In genomic region chr9:95749461-95749928, GRCm38 (mm10) we compare ENCODE assay signal across 7 mouse cellular contexts. TPM values are rescaled to one million over a fixed set of nuclear protein-coding genes. Genes with fewer than 3 reads are reported as not detected.
A peak's percentile ranks its signal among the peaks of the same experiment; 100 is the strongest.
DNase-seq lines count a peak whose midpoint lies in the region; ATAC-seq and TF ChIP-seq lines count a peak whose summit lies in the region.

No protein-coding gene starts in this region.

- peak; percentile 60 for ATAC-seq in heart, embryonic 14.5 days (ENCODE audit: insufficient number of reproducible peaks, insufficient read depth, low FRiP score, low read depth)
- ATAC-seq in stomach, embryonic 16.5 days (ENCODE audit: insufficient read depth, low FRiP score): peak; percentile 63

- DNase-seq in ES-E14 (ENCODE audit: low read depth, low spot score): peak; percentile 12
- no peak for DNase-seq in embryonic facial prominence, embryonic 10.5 days (ENCODE audit: low spot score)
- DNase-seq in kidney, postnatal 14 days: peak; percentile 20
- peak; percentile 12 for DNase-seq in lung, postnatal 10 days

- H3ac ChIP-seq in C2C12 (ENCODE audit: control insufficient read depth, insufficient read length, low read depth): peak overlapping the region; percentile 73

- peak overlapping the region; percentile 90 for H3K4me2 ChIP-seq in heart, embryonic 14.5 days (ENCODE audit: low read length)
- peak overlapping the region; percentile 94 for H3K4me2 ChIP-seq in stomach, embryonic 16.5 days (ENCODE audit: low read depth, low read length)

- H3K27me3 ChIP-seq in C2C12 (ENCODE audit: control insufficient read depth, insufficient read depth, insufficient read length): peaks cover 7% of the 10 kb centered on the region
- peaks cover 43% of the 10 kb centered on the region for H3K27me3 ChIP-seq in embryonic facial prominence, embryonic 10.5 days (replicated peaks; ENCODE audit: low read depth, poor library complexity, severe bottlenecking)
- H3K27me3 ChIP-seq in heart, embryonic 14.5 days (ENCODE audit: control insufficient read depth, insufficient read depth, low read length): peaks cover 12% of the 10 kb centered on the region
- H3K27me3 ChIP-seq in stomach, embryonic 16.5 days (ENCODE audit: control insufficient read depth, insufficient read depth, low read length): peaks cover 7% of the 10 kb centered on the region

- under 1% methylated on average over 34 of the region's 34 CpGs for WGBS in embryonic facial prominence, embryonic 10.5 days
- WGBS in heart, embryonic 14.5 days: under 1% methylated on average over 33 of the region's 34 CpGs
- WGBS in stomach, embryonic 16.5 days: 2% methylated on average over 34 of the region's 34 CpGs

- H3K9me3 ChIP-seq in ES-E14 (ENCODE audit: control insufficient read depth, insufficient read depth, low read depth, low read length): no peaks in the 10 kb centered on the region
- H3K9me3 ChIP-seq in embryonic facial prominence, embryonic 10.5 days: no peaks in the 10 kb centered on the region
- H3K9me3 ChIP-seq in heart, embryonic 14.5 days (ENCODE audit: control insufficient read depth, low read length): no peaks in the 10 kb centered on the region
- no peaks in the 10 kb centered on the region for H3K9me3 ChIP-seq in stomach, embryonic 16.5 days (replicated peaks; ENCODE audit: control insufficient read depth, low read length)

- no peaks in the 10 kb centered on the region for H3K79me3 ChIP-seq in C2C12 (ENCODE audit: low read depth)

- in situ Hi-C loops in ES-E14 (cut with MboI; ENCODE audit: low sequenced_read_pairs in 2 of 2, unreplicated experiment in 2 of 2): no loop called here

- no peak for TF ChIP-seq CTCF in C2C12 (IDR thresholded peaks at IDR 0.05; ENCODE audit: control insufficient read depth, insufficient read depth, insufficient read length)

- no peaks in the 10 kb centered on the region for H3K36me3 ChIP-seq in C2C12 (ENCODE audit: control insufficient read depth, insufficient read depth)
- no peaks in the 10 kb centered on the region for H3K36me3 ChIP-seq in ES-E14 (ENCODE audit: control insufficient read depth, insufficient read depth, low read length, poor library complexity, severe bottlenecking)
- H3K36me3 ChIP-seq in embryonic facial prominence, embryonic 10.5 days (replicated peaks): no peaks in the 10 kb centered on the region
- no peaks in the 10 kb centered on the region for H3K36me3 ChIP-seq in heart, embryonic 14.5 days (ENCODE audit: control insufficient read depth, insufficient read depth, low read length)
- no peaks in the 10 kb centered on the region for H3K36me3 ChIP-seq in stomach, embryonic 16.5 days (ENCODE audit: control insufficient read depth, insufficient read depth, low read length)

- H3K27ac ChIP-seq in ES-E14 (ENCODE audit: insufficient read depth, low read depth, low read length, poor library complexity, severe bottlenecking): no peak overlapping the region
- H3K27ac ChIP-seq in embryonic facial prominence, embryonic 10.5 days (replicated peaks): peak overlapping the region; percentile 84
- peak overlapping the region in 1 of 2 experiments; percentile 65; a peak in 1 of 4 replicates for H3K27ac ChIP-seq in heart, embryonic 14.5 days (replicated peaks in 1 of 2; ENCODE audit: control insufficient read depth in 1 of 2, insufficient read depth in 1 of 2, low read depth in 2 of 2, low read length in 2 of 2)
- H3K27ac ChIP-seq in stomach, embryonic 16.5 days (ENCODE audit: low read length): no peak overlapping the region

- H3K9ac ChIP-seq in ES-E14 (ENCODE audit: insufficient read depth, low read depth, low read length, poor library complexity, severe bottlenecking): peak overlapping the region; percentile 71
- peak overlapping the region; percentile 84 for H3K9ac ChIP-seq in heart, embryonic 14.5 days (ENCODE audit: low read length)
- H3K9ac ChIP-seq in stomach, embryonic 16.5 days (ENCODE audit: low read length): peak overlapping the region; percentile 89

- H3K4me3 ChIP-seq in C2C12 (ENCODE audit: insufficient read depth, poor library complexity, severe bottlenecking) (peak overlapping the region; percentile 34), ES-E14 (ENCODE audit: insufficient read depth in 1 of 2, low read depth in 1 of 2, low read length in 2 of 2, poor library complexity in 1 of 2, severe bottlenecking in 1 of 2) (peak overlapping the region; percentile 85)
- H3K4me3 ChIP-seq in embryonic facial prominence, embryonic 10.5 days: peak overlapping the region; percentile 76
- H3K4me3 ChIP-seq in heart, embryonic 14.5 days (ENCODE audit: control insufficient read depth in 1 of 2, insufficient read depth in 1 of 2, low read depth in 1 of 2, low read length in 2 of 2): peak overlapping the region; percentile 87 to 92
- H3K4me3 ChIP-seq in stomach, embryonic 16.5 days (replicated peaks; ENCODE audit: low read length): peak overlapping the region; percentile 85

- no peaks in the 10 kb centered on the region for H3K79me2 ChIP-seq in C2C12 (ENCODE audit: control insufficient read depth, insufficient read depth)

- H3K4me1 ChIP-seq in ES-E14 (ENCODE audit: control insufficient read depth in 2 of 2, insufficient read depth in 2 of 2, low read length in 2 of 2, poor library complexity in 1 of 2): no peaks in the 10 kb centered on the region
- peaks cover 6% of the 10 kb centered on the region for H3K4me1 ChIP-seq in embryonic facial prominence, embryonic 10.5 days
- H3K4me1 ChIP-seq in heart, embryonic 14.5 days (ENCODE audit: control insufficient read depth in 2 of 2, insufficient read depth in 2 of 2, low read length in 2 of 2): peaks cover 2 to 10% of the 10 kb centered on the region in 2 experiments; a peak in 2 of 4 replicates
- H3K4me1 ChIP-seq in stomach, embryonic 16.5 days (ENCODE audit: control insufficient read depth, insufficient read depth, low read length): peaks cover 6% of the 10 kb centered on the region

TF ChIP-seq in C2C12, 6 proteins besides CTCF, POLR2A, EP300 and RAD21:
- no peak for TF ChIP-seq FOSL1 (IDR thresholded peaks at IDR 0.05; ENCODE audit: insufficient read depth, low read length, poor library complexity, severe bottlenecking)
- TF ChIP-seq MAX (IDR thresholded peaks at IDR 0.05): no peak
- no peak for TF ChIP-seq USF1 (IDR thresholded peaks at IDR 0.05; ENCODE audit: low read depth)
- TF ChIP-seq MYOD1 (IDR thresholded peaks at IDR 0.05; ENCODE audit: control insufficient read depth, insufficient read length, low read depth): no peak
- TF ChIP-seq CEBPB (IDR thresholded peaks at IDR 0.05; ENCODE audit: low read depth): no peak

TF ChIP-seq in ES-E14, 5 proteins besides CTCF, POLR2A, EP300 and RAD21:
- TF ChIP-seq HCFC1 (IDR thresholded peaks at IDR 0.05; ENCODE audit: borderline replicate concordance, insufficient read depth, low read length): no peak
- no peak for TF ChIP-seq CHD2 (IDR thresholded peaks at IDR 0.05; ENCODE audit: low read depth, low read length)
- TF ChIP-seq ZNF384 (IDR thresholded peaks at IDR 0.05; ENCODE audit: low read depth, low read length): no peak
- no peak for TF ChIP-seq ZC3H11A (IDR thresholded peaks at IDR 0.05; ENCODE audit: borderline replicate concordance, low read depth, low read length)
- TF ChIP-seq MAFK (IDR thresholded peaks at IDR 0.05; ENCODE audit: insufficient read depth, low read depth, low read length): no peak

RNA-seq across cellular contexts. Expression of gene Trpc1, which starts 0.7 kb away (rescaled TPM):
- polyA plus RNA-seq in C2C12 (2012; fragmentation: generic; extraction: Trizol): 0.30 TPM
- 2.5 and 3.6 TPM in 2 replicates for total RNA-seq in ES-E14 (2012; rRNA removed)
- polyA plus RNA-seq in embryonic facial prominence, embryonic 10.5 days (2016; fragmentation: Nextera tagmentation; extraction: Ambion mirVana): 1.9 and 2.4 TPM in 2 replicates
- polyA plus RNA-seq in heart, embryonic 14.5 days (2014; fragmentation: Nextera tagmentation; extraction: Ambion mirVana): 2.9 and 3.7 TPM in 2 replicates
- 1.2 and 1.4 TPM in 2 replicates for polyA plus RNA-seq in stomach, embryonic 16.5 days (2015; fragmentation: Nextera tagmentation; extraction: Ambion mirVana)

Comparison
In these comparisons a context has a peak if more than half of its experiments do, and no peak if none do; other contexts are left out.
1. H3K4me3 ChIP-seq: peak in every context shown above with its lines; median percentile 90 in heart, embryonic 14.5 days; 85 in ES-E14; 85 in stomach, embryonic 16.5 days; 76 in embryonic facial prominence, embryonic 10.5 days; 34 in C2C12.